Mouse (Mus musculus) E14TG2a.4 (cell line): ENCODE measurements around the gene Notch1.

Source experiments
- CTCF ChIP-seq: conservative IDR thresholded peaks from 2 replicates; pipeline ENCODE4 v1.5.1; 2014; ENCODE audit warnings: low read length
- NANOG ChIP-seq: IDR thresholded peaks from 2 replicates; pipeline ENCODE4 v1.6.1; 2014; ENCODE audit warnings: borderline replicate concordance, low read length, mixed read lengths
- POU5F1 ChIP-seq: IDR thresholded peaks from 2 replicates; pipeline ENCODE4 v1.6.1; 2014; ENCODE audit warnings: low read length, borderline replicate concordance

GRCm38 (mm10) chr2:26459478-26459877 is 57.0 kb downstream of the Notch1 start:
- TF ChIP-seq CTCF (no peak), POU5F1 (no peak), NANOG (no peak)
